9 mouse cellular contexts compared by ENCODE assay signal in the genomic region with DNA sequence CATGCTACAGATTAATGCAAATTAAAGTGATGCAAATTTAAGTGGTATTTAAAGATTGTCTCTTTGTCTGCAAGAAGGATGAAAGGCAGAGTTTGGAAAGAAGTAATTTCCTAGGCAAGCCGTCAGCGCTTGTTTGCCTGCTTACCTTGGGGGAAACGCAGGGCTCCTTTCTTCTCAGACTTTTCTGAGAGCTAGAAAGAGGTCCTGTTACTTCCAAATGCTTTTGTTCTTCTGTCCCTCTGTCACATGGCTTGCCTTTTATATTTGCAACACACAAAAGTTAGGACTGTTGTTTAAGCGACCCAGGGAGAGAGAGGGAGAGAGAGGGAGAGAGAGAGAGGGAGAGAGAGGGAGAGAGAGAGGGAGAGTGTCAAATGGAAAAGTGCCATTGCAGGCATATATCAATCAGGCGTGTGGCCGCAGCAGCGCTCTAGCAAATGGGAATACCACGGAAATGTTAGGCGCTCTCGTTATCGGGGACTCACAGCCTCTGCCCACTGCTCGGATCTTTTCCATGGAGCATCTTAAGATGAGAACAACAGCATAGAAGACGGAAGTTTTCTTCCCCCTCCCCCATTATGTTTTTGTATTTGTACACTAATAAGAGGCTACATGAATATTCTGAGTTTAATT. TPM values are rescaled to one million over a fixed set of nuclear protein-coding genes. Genes with fewer than 3 reads are reported as not detected.
DNase-seq lines count a peak whose midpoint lies in the region; ATAC-seq lines count a peak whose summit lies in the region.
"Had no signal": no experiment of that assay in that cellular context is flagged by ENCODE, and none has a peak within 500 bp of the region (broad histone marks: within the 10 kb centered on the region; RNA-seq: fewer than 3 reads in every experiment).

TSS of gene Ndp (minus strand) at position 534 of the 633 bp plus-strand sequence.

- WGBS in heart, embryonic 10.5 days = 19% methylated on average over 13 of the region's 13 CpGs
- WGBS in embryonic facial prominence, embryonic 14.5 days = 16% methylated on average over 13 of the region's 13 CpGs
- WGBS in limb, embryonic 15.5 days = 20% methylated on average over 13 of the region's 13 CpGs

- peak within 1 kb of the TSS; percentile 39 for H3K4me3 ChIP-seq in heart, embryonic 10.5 days
- H3K4me3 ChIP-seq in embryonic facial prominence, embryonic 14.5 days (ENCODE audit: low read depth, low read length) = peak within 1 kb of the TSS; percentile 28
- peak within 1 kb of the TSS; percentile 23 for H3K4me3 ChIP-seq in limb, embryonic 15.5 days
- H3K4me3 ChIP-seq: liver, embryonic 13.5 days had no signal

- no peaks in the 10 kb centered on the region for H3K36me3 ChIP-seq in heart, embryonic 10.5 days
- no peaks in the 10 kb centered on the region for H3K36me3 ChIP-seq in embryonic facial prominence, embryonic 14.5 days (ENCODE audit: control insufficient read depth, insufficient read depth, low read length)
- H3K36me3 ChIP-seq in limb, embryonic 15.5 days = no peaks in the 10 kb centered on the region
- H3K36me3 ChIP-seq: liver, embryonic 13.5 days had no signal

- DNase-seq in heart, embryonic 10.5 days (ENCODE audit: low spot score) = no peak
- no peak for DNase-seq in heart, postnatal 14 days
- DNase-seq in R1 (ENCODE audit: low read depth, low spot score) = peak; percentile 1
- DNase-seq in embryonic facial prominence, embryonic 14.5 days (ENCODE audit: low spot score) = peak; percentile 10
- no peak for DNase-seq in adrenal gland, postnatal 14 days
- no peak for DNase-seq in thymus, postnatal 36 days
- DNase-seq: liver, embryonic 13.5 days had no signal

- no peak within 1 kb of the TSS for H3K27ac ChIP-seq in heart, embryonic 10.5 days
- H3K27ac ChIP-seq in embryonic facial prominence, embryonic 14.5 days (replicated peaks; ENCODE audit: low read depth, low read length) = no peak within 1 kb of the TSS
- no peak within 1 kb of the TSS for H3K27ac ChIP-seq in limb, embryonic 15.5 days
- H3K27ac ChIP-seq: liver, embryonic 13.5 days had no signal

- no peaks in the 10 kb centered on the region for H3K9me3 ChIP-seq in heart, embryonic 10.5 days
- H3K9me3 ChIP-seq in embryonic facial prominence, embryonic 14.5 days (ENCODE audit: control insufficient read depth, low read length) = no peaks in the 10 kb centered on the region
- no peaks in the 10 kb centered on the region for H3K9me3 ChIP-seq in limb, embryonic 15.5 days
- H3K9me3 ChIP-seq: liver, embryonic 13.5 days had no signal

- H3K4me1 ChIP-seq in heart, embryonic 10.5 days = no peaks in the 10 kb centered on the region
- no peaks in the 10 kb centered on the region for H3K4me1 ChIP-seq in embryonic facial prominence, embryonic 14.5 days (ENCODE audit: control insufficient read depth, insufficient read depth, low read length)
- no peaks in the 10 kb centered on the region for H3K4me1 ChIP-seq in limb, embryonic 15.5 days
- H3K4me1 ChIP-seq: liver, embryonic 13.5 days had no signal

- intact Hi-C loops in heart, postnatal 14 days (cut with DNase I) = no loop called here

- peaks cover 6% of the 10 kb centered on the region; the same call in 1 of the 2 replicates for H3K27me3 ChIP-seq in heart, embryonic 10.5 days (ENCODE audit: insufficient read depth, poor library complexity, severe bottlenecking)
- H3K27me3 ChIP-seq in embryonic facial prominence, embryonic 14.5 days (replicated peaks; ENCODE audit: control insufficient read depth, insufficient read depth, low read length) = peaks cover 5% of the 10 kb centered on the region; the same call in 1 of the 2 replicates
- H3K27me3 ChIP-seq in limb, embryonic 15.5 days = no peaks in the 10 kb centered on the region

- peak within 1 kb of the TSS; percentile 9; the same call in 1 of the 2 replicates for H3K9ac ChIP-seq in embryonic facial prominence, embryonic 14.5 days (ENCODE audit: low read depth, low read length)
- H3K9ac ChIP-seq in limb, embryonic 15.5 days = no peak within 1 kb of the TSS
- H3K9ac ChIP-seq: liver, embryonic 13.5 days had no signal

- peak within 1 kb of the TSS; percentile 54 for H3K4me2 ChIP-seq in embryonic facial prominence, embryonic 14.5 days (ENCODE audit: low read depth, low read length)
- peak within 1 kb of the TSS; percentile 35 for H3K4me2 ChIP-seq in limb, embryonic 15.5 days
- H3K4me2 ChIP-seq: liver, embryonic 13.5 days had no signal

- no peak for ATAC-seq in embryonic facial prominence, embryonic 14.5 days (ENCODE audit: low read depth)
- ATAC-seq in limb, embryonic 15.5 days (ENCODE audit: insufficient number of reproducible peaks, low FRiP score, low TSS enrichment, low read depth) = no peak
- ATAC-seq in CD4-positive, CD25-positive, alpha-beta regulatory T cell, adult 4 months = no peak

RNA-seq across cellular contexts. Expression of gene Ndp, which starts in this region (rescaled TPM):
- polyA plus RNA-seq in heart, embryonic 10.5 days (2016; fragmentation: Nextera tagmentation; extraction: Ambion mirVana) = 0.19 and 0.33 TPM in 2 replicates
- under 1 TPM in 1 of 2 experiments, not detected in 1; 0.14 TPM for total RNA-seq in heart, postnatal 14 days (2021)
- polyA plus RNA-seq in embryonic facial prominence, embryonic 14.5 days (2014; fragmentation: Nextera tagmentation; extraction: Ambion mirVana) = 2.8 and 3.3 TPM in 2 replicates
- 3.4 and 4.8 TPM in 2 replicates for polyA plus RNA-seq in limb, embryonic 15.5 days (2015; fragmentation: Nextera tagmentation; extraction: Ambion mirVana)
- not detected in 2 replicates for total RNA-seq in adrenal gland, postnatal 14 days (2021)
- not detected for polyA plus RNA-seq in CD4-positive, CD25-positive, alpha-beta regulatory T cell, adult 4 months (2017; shearing (Covaris generic))
- polyA plus RNA-seq: liver, embryonic 13.5 days had no signal

Comparison
In these comparisons a context has a peak if more than half of its experiments do, and no peak if none do; other contexts are left out.
1. DNase-seq: peak in R1 (single experiment) and embryonic facial prominence, embryonic 14.5 days (single experiment); none in heart, embryonic 10.5 days (single experiment), heart, postnatal 14 days (0 of 2), adrenal gland, postnatal 14 days (single experiment) and thymus, postnatal 36 days (0 of 2).
2. Peak in every context shown above with its lines, with median percentiles within 50 percentile points of each other: H3K4me3 ChIP-seq.